Comparison of ENCODE assay signal across 8 mouse cellular contexts in genomic region chr10:20312736-20313301, GRCm38 (mm10). TPM values are rescaled to one million over a fixed set of nuclear protein-coding genes. Genes with fewer than 3 reads are reported as not detected.
A peak's percentile ranks its signal among the peaks of the same experiment; 100 is the strongest.
DNase-seq lines count a peak whose midpoint lies in the region; ATAC-seq lines count a peak whose summit lies in the region.

No protein-coding gene starts in this region.

- ATAC-seq in megakaryocyte, adult 5-6 weeks (ENCODE audit: poor library complexity, severe bottlenecking), result peak; percentile 42

- DNase-seq in adrenal gland, adult (ENCODE audit: inconsistent age in 2 of 2, low spot score in 1 of 2), result peak; percentile 93 to 97
- peak; percentile 90 for DNase-seq in embryo, embryonic 10 days (ENCODE audit: low spot score)
- DNase-seq in gastrocnemius, postnatal 10 days, result peak; percentile 94
- peak; percentile 94 for DNase-seq in induced T-regulatory cell, adult 2 months (ENCODE audit: low read depth)
- DNase-seq in left cerebral cortex, adult 8-10 months (ENCODE audit: low spot score in 2 of 2), result peak; percentile 76 to 83
- DNase-seq in right cerebral cortex, adult 18-20 months, result peak; percentile 90
- peak; percentile 86 for DNase-seq in urinary bladder, adult 2 months (ENCODE audit: low spot score)

RNA-seq across cellular contexts. Expression of gene Bclaf1, which starts 0.6 kb away (rescaled TPM):
- total RNA-seq in gastrocnemius, postnatal 10 days (2021), result 10 to 100 TPM; 64.1 to 75.1 TPM
- 100 to 1,000 TPM; 121 to 128 (median 124) TPM for total RNA-seq in left cerebral cortex, adult 8-10 months (2022)
- total RNA-seq in megakaryocyte, adult 5-6 weeks (2015), result 91.4 and 94.3 TPM in 2 replicates
- total RNA-seq in megakaryocyte, adult 5-6 weeks (2017), result 230 and 242 TPM in 2 replicates
- polyA plus RNA-seq in urinary bladder, adult 2 months (2012; rRNA removed), result 60.3 and 62.7 TPM in 2 replicates

RNA-seq across cellular contexts. Expression of gene Mtfr2, which starts 34.8 kb away (rescaled TPM):
- total RNA-seq in gastrocnemius, postnatal 10 days (2021), result 1 to 10 TPM; 1.2 to 1.5 TPM
- total RNA-seq in left cerebral cortex, adult 8-10 months (2022), result under 1 TPM; 0.41 to 0.63 (median 0.54) TPM
- 80.0 and 90.2 TPM in 2 replicates for total RNA-seq in megakaryocyte, adult 5-6 weeks (2015)
- 13.3 and 18.5 TPM in 2 replicates for total RNA-seq in megakaryocyte, adult 5-6 weeks (2017)
- 0.78 and 0.91 TPM in 2 replicates for polyA plus RNA-seq in urinary bladder, adult 2 months (2012; rRNA removed)

Comparison
In these comparisons a context has a peak if more than half of its experiments do, and no peak if none do; other contexts are left out.
1. Peak in every context shown above with its lines: DNase-seq and ATAC-seq.
2. RNA of gene Mtfr2, which starts 34.8 kb away (total RNA-seq): 13.3 to 90.2 TPM in megakaryocyte, adult 5-6 weeks; 1.2 to 1.5 TPM in gastrocnemius, postnatal 10 days and 0.41 to 0.63 TPM in left cerebral cortex, adult 8-10 months; every median in the first group is over 4 times any median in the second.